Mouse (Mus musculus) granulocyte monocyte progenitor cell, adult 5-6 weeks (primary cell): Measurements from ENCODE around the gene Mtm1. TPM values are rescaled to one million over a fixed set of nuclear protein-coding genes. Genes with fewer than 3 reads are reported as not detected.
"Not testable (repeated sequence)": the region's sequence is repeated elsewhere in the genome, so short reads cannot be mapped to it uniquely, and the experiment has no call there.

Experiments
- ATAC-seq: replicated peaks from 2 replicates; pipeline ENCODE4 v1.8.0; 2016; ENCODE audit warnings: mild to moderate bottlenecking, moderate TSS enrichment, inconsistent platforms; ENCODE audit not compliant: poor library complexity, severe bottlenecking
- total RNA-seq, 2 experiments: library from RNA; stranded (forward) in 1 of 2; stranded (reverse) in 1 of 2; fragments of 200-712, 200-1000 nt in 1 of 2; fragments of >200 nt in 1 of 2; fragmentation: Nextera tagmentation in 1 of 2; gene quantifications; 2 replicates each; pipeline ENCODE4 v1.2.3; 2014 to 2017

Gene Mtm1
- total RNA-seq, 2 experiments from 2014 or later: 26.0 to 28.8 TPM

- peak; percentile 89 for ATAC-seq
Observed at GRCm38 (mm10) chrX:71274150-71274549, 63.6 kb downstream of the Mtm1 start.

- peak; percentile 89 for ATAC-seq
Observed at GRCm38 (mm10) chrX:71285473-71285872, 74.9 kb downstream of the Mtm1 start.

- ATAC-seq: peak; percentile 63
Observed at GRCm38 (mm10) chrX:71287088-71287487, 76.5 kb downstream of the Mtm1 start.

- ATAC-seq: no peak
Observed at GRCm38 (mm10) chrX:71294191-71294590, 83.6 kb downstream of the Mtm1 start.

- peak; percentile 46 for ATAC-seq
Observed at GRCm38 (mm10) chrX:71296005-71296404, 85.4 kb downstream of the Mtm1 start.

GRCm38 (mm10) chrX:71302148-71302547 is 91.6 kb downstream of the Mtm1 start:
- ATAC-seq: no peak

- peak; percentile 63 for ATAC-seq
Observed at GRCm38 (mm10) chrX:71311229-71311628, 100.7 kb downstream of the Mtm1 start.

GRCm38 (mm10) chrX:71314380-71314779 is 103.8 kb downstream of the Mtm1 start:
- no peak for ATAC-seq

GRCm38 (mm10) chrX:71352033-71352432 is 141.5 kb downstream of the Mtm1 start:
- ATAC-seq: peak; percentile 46; the same call in 1 of the 2 replicates

GRCm38 (mm10) chrX:71355331-71355730 is 144.8 kb downstream of the Mtm1 start:
- ATAC-seq: peak; percentile 59

GRCm38 (mm10) chrX:71361793-71362192 is 151.2 kb downstream of the Mtm1 start:
- not testable (repeated sequence) for ATAC-seq

- ATAC-seq: no peak
Observed at GRCm38 (mm10) chrX:71364062-71364461, 153.5 kb downstream of the Mtm1 start.

- ATAC-seq: peak; percentile 90
Observed at GRCm38 (mm10) chrX:71364554-71364991, 154.0 kb downstream of the Mtm1 start, which contains the start of gene Mtmr1. Mtmr1 (plus strand) TSS chrX:71364760.

GRCm38 (mm10) chrX:71365011-71365410 is 154.4 kb downstream of the Mtm1 start:
- peak; percentile 36 for ATAC-seq

Other genes starting within 250 kb of the Mtm1 start
- gene Mamld1, start 160.5 kb upstream of the Mtm1 start, total RNA-seq (2014; fragmentation: Nextera tagmentation): 0.04 TPM in 1 of 2 replicates, not detected in the other
- gene Mamld1, start 160.5 kb upstream of the Mtm1 start, total RNA-seq (2017): 0.17 TPM in 1 of 2 replicates, not detected in the other
- 44.9 and 49.7 TPM in 2 replicates for gene Mtmr1, start 154.0 kb downstream of the Mtm1 start, total RNA-seq (2014; fragmentation: Nextera tagmentation)
- 44.3 and 45.2 TPM in 2 replicates for gene Mtmr1, start 154.0 kb downstream of the Mtm1 start, total RNA-seq (2017)